Comparison of ENCODE assay signal across 10 mouse cellular contexts in genomic region chr6:124719354-124719978, GRCm38 (mm10). TPM values are rescaled to one million over a fixed set of nuclear protein-coding genes. Genes with fewer than 3 reads are reported as not detected.
DNase-seq lines count a peak whose midpoint lies in the region; ATAC-seq and TF ChIP-seq lines count a peak whose summit lies in the region.
"Had no signal": no experiment of that assay in that cellular context is flagged by ENCODE, and none has a peak within 500 bp of the region (broad histone marks: within the 10 kb centered on the region; RNA-seq: fewer than 3 reads in every experiment).

No protein-coding gene starts in this region.

- no peaks in the 10 kb centered on the region for H3K4me1 ChIP-seq in kidney, embryonic 14.5 days (ENCODE audit: control insufficient read depth, insufficient read depth, low read length)
- peaks cover 93% of the 10 kb centered on the region for H3K4me1 ChIP-seq in G1E (ENCODE audit: insufficient read depth, low read depth, low read length)
- H3K4me1 ChIP-seq in embryonic facial prominence, embryonic 15.5 days, result peaks cover 6% of the 10 kb centered on the region
- peaks cover 75% of the 10 kb centered on the region for H3K4me1 ChIP-seq in liver, embryonic 12.5 days
- H3K4me1 ChIP-seq: hindbrain, embryonic 13.5 days had no signal

- H3K36me3 ChIP-seq in kidney, embryonic 14.5 days (ENCODE audit: control insufficient read depth, insufficient read depth, low read length), result peaks cover 33% of the 10 kb centered on the region
- peaks cover 91% of the 10 kb centered on the region for H3K36me3 ChIP-seq in G1E (replicated peaks)
- peaks cover 25% of the 10 kb centered on the region for H3K36me3 ChIP-seq in embryonic facial prominence, embryonic 15.5 days
- peaks cover 36% of the 10 kb centered on the region for H3K36me3 ChIP-seq in liver, embryonic 12.5 days

- peak overlapping the region; percentile 53; the same call in 1 of the 2 replicates for H3K9ac ChIP-seq in kidney, embryonic 14.5 days (ENCODE audit: low read depth, low read length)
- no peak overlapping the region; the same call in 1 of the 2 replicates for H3K9ac ChIP-seq in embryonic facial prominence, embryonic 15.5 days
- H3K9ac ChIP-seq in liver, embryonic 12.5 days, result peak overlapping the region; percentile 53
- H3K9ac ChIP-seq: hindbrain, embryonic 13.5 days had no signal

- no peaks in the 10 kb centered on the region for H3K27me3 ChIP-seq in kidney, embryonic 14.5 days (ENCODE audit: control insufficient read depth, insufficient read depth, low read length)
- H3K27me3 ChIP-seq in G1E (ENCODE audit: insufficient read depth, low read length), result no peaks in the 10 kb centered on the region
- H3K27me3 ChIP-seq in embryonic facial prominence, embryonic 15.5 days, result no peaks in the 10 kb centered on the region
- no peaks in the 10 kb centered on the region for H3K27me3 ChIP-seq in liver, embryonic 12.5 days (replicated peaks)
- H3K27me3 ChIP-seq: hindbrain, embryonic 13.5 days had no signal

- peak overlapping the region; percentile 65; the same call in 1 of the 2 replicates for H3K27ac ChIP-seq in kidney, embryonic 14.5 days (ENCODE audit: low read depth, low read length)
- peak overlapping the region; percentile 78 for H3K27ac ChIP-seq in embryonic facial prominence, embryonic 15.5 days (replicated peaks)
- peak overlapping the region; percentile 69 for H3K27ac ChIP-seq in liver, embryonic 12.5 days
- H3K27ac ChIP-seq in layer of hippocampus, adult 2 months, result no peak overlapping the region
- H3K27ac ChIP-seq: hindbrain, embryonic 13.5 days had no signal

- H3K9me3 ChIP-seq in kidney, embryonic 14.5 days (ENCODE audit: control insufficient read depth, low read length), result no peaks in the 10 kb centered on the region
- H3K9me3 ChIP-seq in G1E (replicated peaks), result no peaks in the 10 kb centered on the region
- H3K9me3 ChIP-seq in embryonic facial prominence, embryonic 15.5 days (replicated peaks), result no peaks in the 10 kb centered on the region
- H3K9me3 ChIP-seq in liver, embryonic 12.5 days (replicated peaks), result no peaks in the 10 kb centered on the region
- H3K9me3 ChIP-seq: hindbrain, embryonic 13.5 days had no signal

- WGBS in kidney, embryonic 14.5 days, result 61% methylated on average over 7 of the region's 7 CpGs
- WGBS in embryonic facial prominence, embryonic 15.5 days, result 50% methylated on average over 7 of the region's 7 CpGs
- whole genome bisulfite sequencing in liver, embryonic 12.5 days (ENCODE audit: insufficient replicate concordance), result 33% methylated on average over 7 of the region's 7 CpGs

- no peak for DNase-seq in kidney, adult 18-20 months
- DNase-seq in G1E (ENCODE audit: low spot score), result no peak
- DNase-seq in right cerebral cortex, postnatal 4 days, result no peak
- no peak for DNase-seq in layer of hippocampus, adult 2 months (ENCODE audit: low spot score in 2 of 2)
- no peak for DNase-seq in cerebellum, adult 9-10 months

- no peak for TF ChIP-seq CTCF in G1E (IDR thresholded peaks at IDR 0.05; ENCODE audit: low read depth, low read length)
- TF ChIP-seq CTCF in layer of hippocampus, adult 2 months (conservative IDR thresholded peaks at IDR 0.05), result no peak

- peak overlapping the region; percentile 38 for H3K4me3 ChIP-seq in kidney, embryonic 14.5 days (ENCODE audit: low read length)
- peak overlapping the region; percentile 69; the same call in 1 of the 2 replicates for H3K4me3 ChIP-seq in G1E (ENCODE audit: low read depth, low read length)
- H3K4me3 ChIP-seq in embryonic facial prominence, embryonic 15.5 days (replicated peaks), result peak overlapping the region; percentile 42
- no peak overlapping the region for H3K4me3 ChIP-seq in liver, embryonic 12.5 days
- H3K4me3 ChIP-seq in layer of hippocampus, adult 2 months, result no peak overlapping the region
- H3K4me3 ChIP-seq: hindbrain, embryonic 13.5 days had no signal

- ATAC-seq in kidney, embryonic 14.5 days (ENCODE audit: low FRiP score, low TSS enrichment), result no peak
- ATAC-seq in G1E (ENCODE audit: extremely low read depth, insufficient number of reproducible peaks, low FRiP score, poor library complexity, severe bottlenecking), result peak; percentile 59
- ATAC-seq in embryonic facial prominence, embryonic 15.5 days (ENCODE audit: insufficient number of reproducible peaks, low FRiP score, low TSS enrichment, low read depth), result peak; percentile 61
- ATAC-seq in liver, embryonic 12.5 days, result peak; percentile 91

- peak overlapping the region; percentile 31 for H3K4me2 ChIP-seq in kidney, embryonic 14.5 days (replicated peaks; ENCODE audit: low read depth, low read length)
- H3K4me2 ChIP-seq in embryonic facial prominence, embryonic 15.5 days (replicated peaks), result peak overlapping the region; percentile 32
- H3K4me2 ChIP-seq in liver, embryonic 12.5 days, result peak overlapping the region; percentile 43
- H3K4me2 ChIP-seq: hindbrain, embryonic 13.5 days had no signal

RNA-seq across cellular contexts. Expression of gene Phb2, which starts 7.3 kb away (rescaled TPM):
- polyA plus RNA-seq in kidney, embryonic 14.5 days (2014; fragmentation: Nextera tagmentation; extraction: Ambion mirVana), result 341 and 402 TPM in 2 replicates
- total RNA-seq in G1E (2014; fragmentation: Nextera tagmentation), result 325 and 378 TPM in 2 replicates
- 432 and 434 TPM in 2 replicates for total RNA-seq in G1E (2017)
- polyA plus RNA-seq in G1E (2012), result 465 and 565 TPM in 2 replicates
- polyA plus RNA-seq in embryonic facial prominence, embryonic 15.5 days (2015; fragmentation: Nextera tagmentation; extraction: Ambion mirVana), result 301 and 317 TPM in 2 replicates
- 433 and 443 TPM in 2 replicates for polyA plus RNA-seq in liver, embryonic 12.5 days (2016; fragmentation: Nextera tagmentation; extraction: Ambion mirVana)
- 100 to 1,000 TPM; 121 to 124 TPM for total RNA-seq in layer of hippocampus, adult 2 months (2021)

RNA-seq across cellular contexts. Expression of gene Emg1, which starts 7.5 kb away (rescaled TPM):
- 233 and 278 TPM in 2 replicates for polyA plus RNA-seq in kidney, embryonic 14.5 days (2014; fragmentation: Nextera tagmentation; extraction: Ambion mirVana)
- total RNA-seq in G1E (2014; fragmentation: Nextera tagmentation) (117 and 120 TPM in 2 replicates), G1E (2017) (228 and 262 TPM in 2 replicates)
- 254 and 287 TPM in 2 replicates for polyA plus RNA-seq in G1E (2012)
- 171 and 186 TPM in 2 replicates for polyA plus RNA-seq in embryonic facial prominence, embryonic 15.5 days (2015; fragmentation: Nextera tagmentation; extraction: Ambion mirVana)
- polyA plus RNA-seq in liver, embryonic 12.5 days (2016; fragmentation: Nextera tagmentation; extraction: Ambion mirVana), result 200 TPM in 2 replicates
- 10 to 100 TPM; 58.0 to 58.7 TPM for total RNA-seq in layer of hippocampus, adult 2 months (2021)

RNA-seq across cellular contexts. Expression of gene Ptpn6, which starts 19.0 kb away (rescaled TPM):
- 10.0 and 12.9 TPM in 2 replicates for polyA plus RNA-seq in kidney, embryonic 14.5 days (2014; fragmentation: Nextera tagmentation; extraction: Ambion mirVana)
- total RNA-seq in G1E (2014; fragmentation: Nextera tagmentation), result 66.2 and 72.6 TPM in 2 replicates
- total RNA-seq in G1E (2017), result 309 and 356 TPM in 2 replicates
- 54.9 and 129 TPM in 2 replicates for polyA plus RNA-seq in G1E (2012)
- polyA plus RNA-seq in embryonic facial prominence, embryonic 15.5 days (2015; fragmentation: Nextera tagmentation; extraction: Ambion mirVana), result 19.9 and 20.2 TPM in 2 replicates
- 30.8 and 31.3 TPM in 2 replicates for polyA plus RNA-seq in liver, embryonic 12.5 days (2016; fragmentation: Nextera tagmentation; extraction: Ambion mirVana)
- 1 to 10 TPM; 5.5 to 6.6 TPM for total RNA-seq in layer of hippocampus, adult 2 months (2021)

RNA-seq across cellular contexts. Expression of gene Grcc10, which starts 21.7 kb away (rescaled TPM):
- 564 and 762 TPM in 2 replicates for polyA plus RNA-seq in kidney, embryonic 14.5 days (2014; fragmentation: Nextera tagmentation; extraction: Ambion mirVana)
- total RNA-seq in G1E (2014; fragmentation: Nextera tagmentation) (61.7 and 62.9 TPM in 2 replicates), G1E (2017) (130 and 176 TPM in 2 replicates)
- 26.1 and 38.8 TPM in 2 replicates for polyA plus RNA-seq in G1E (2012)
- 416 TPM in 2 replicates for polyA plus RNA-seq in embryonic facial prominence, embryonic 15.5 days (2015; fragmentation: Nextera tagmentation; extraction: Ambion mirVana)
- 109 and 116 TPM in 2 replicates for polyA plus RNA-seq in liver, embryonic 12.5 days (2016; fragmentation: Nextera tagmentation; extraction: Ambion mirVana)
- 100 to 1,000 TPM; 295 to 339 TPM for total RNA-seq in layer of hippocampus, adult 2 months (2021)

RNA-seq across cellular contexts. Expression of gene Gm45234, which starts 36.4 kb away (rescaled TPM):
- polyA plus RNA-seq in kidney, embryonic 14.5 days (2014; fragmentation: Nextera tagmentation; extraction: Ambion mirVana), result not detected in 2 replicates
- total RNA-seq in G1E (2014; fragmentation: Nextera tagmentation), result not detected in 2 replicates
- not detected in 2 replicates for total RNA-seq in G1E (2017)
- polyA plus RNA-seq in G1E (2012), result not detected in 2 replicates
- not detected in 2 replicates for polyA plus RNA-seq in embryonic facial prominence, embryonic 15.5 days (2015; fragmentation: Nextera tagmentation; extraction: Ambion mirVana)
- not detected in 2 replicates for polyA plus RNA-seq in liver, embryonic 12.5 days (2016; fragmentation: Nextera tagmentation; extraction: Ambion mirVana)
- not detected for total RNA-seq in layer of hippocampus, adult 2 months (2021)
- total RNA-seq: neutrophil, adult 5-6 weeks had no signal
- polyA plus RNA-seq: hindbrain, embryonic 13.5 days had no signal

Comparison
In these comparisons a context has a peak if more than half of its experiments do, and no peak if none do; other contexts are left out.
1. H3K4me3 ChIP-seq: peak in kidney, embryonic 14.5 days (single experiment), G1E (single experiment) and embryonic facial prominence, embryonic 15.5 days (single experiment); none in liver, embryonic 12.5 days (single experiment) and layer of hippocampus, adult 2 months (single experiment).
2. Peak in every context shown above with its lines, with median percentiles within 50 percentile points of each other: H3K4me2 ChIP-seq.